ENCODE assay signal across 8 mouse cellular contexts in the genomic region with DNA sequence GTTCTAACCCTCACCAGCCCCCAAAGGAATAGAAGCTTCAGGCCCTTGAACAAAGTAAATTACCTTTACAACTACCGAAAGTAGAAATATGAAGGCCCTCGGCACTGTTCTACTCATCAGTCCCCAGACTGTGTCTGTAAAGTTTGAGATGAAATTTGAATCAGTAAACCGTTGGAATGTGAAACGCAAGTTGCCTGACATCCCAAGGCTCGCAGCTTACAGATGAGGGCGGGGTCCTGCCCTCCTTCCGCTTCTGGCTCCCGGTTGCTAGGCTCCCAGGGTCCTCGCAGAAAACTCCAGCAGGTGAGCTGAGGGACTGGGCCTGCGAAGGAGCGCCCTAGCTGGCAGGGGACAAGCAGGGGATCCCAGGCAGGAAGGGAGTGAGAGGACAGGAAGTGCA. TPM values are rescaled to one million over a fixed set of nuclear protein-coding genes. Genes with fewer than 3 reads are reported as not detected.
A peak's percentile ranks its signal among the peaks of the same experiment; 100 is the strongest.
DNase-seq lines count a peak whose midpoint lies in the region; ATAC-seq lines count a peak whose summit lies in the region.

A gene (plus strand): TSS at position 270 of the 400 bp plus-strand sequence.

- H3K27me3 ChIP-seq in neural tube, embryonic 11.5 days (ENCODE audit: control insufficient read depth, insufficient read depth, low read length), result no peaks in the 10 kb centered on the region
- H3K27me3 ChIP-seq in heart, embryonic 10.5 days (ENCODE audit: insufficient read depth, poor library complexity, severe bottlenecking), result peaks cover 17% of the 10 kb centered on the region

- no peaks in the 10 kb centered on the region for H3K9me3 ChIP-seq in neural tube, embryonic 11.5 days (ENCODE audit: control insufficient read depth, low read length)
- no peaks in the 10 kb centered on the region for H3K9me3 ChIP-seq in heart, embryonic 10.5 days

- peak; percentile 34 for DNase-seq in neural tube, embryonic 11.5 days (ENCODE audit: low spot score)
- DNase-seq in neural tube, embryonic 10.5 days (ENCODE audit: extremely low spot score, low spot score), result no peak
- DNase-seq in cerebellum, postnatal 36 days, result peak; percentile 27 to 30
- DNase-seq in heart, embryonic 10.5 days (ENCODE audit: low spot score), result peak; percentile 79
- peak; percentile 8 to 55 for DNase-seq in kidney, postnatal 25 days
- DNase-seq in spleen, postnatal 10 days (ENCODE audit: low spot score in 2 of 2), result no peak

- H3K27ac ChIP-seq in neural tube, embryonic 11.5 days (ENCODE audit: low read depth, low read length), result no peak within 1 kb of the TSS
- H3K27ac ChIP-seq in heart, embryonic 10.5 days, result peak within 1 kb of the TSS; percentile 63

- peaks cover 10% of the 10 kb centered on the region for H3K36me3 ChIP-seq in neural tube, embryonic 11.5 days (ENCODE audit: control insufficient read depth, insufficient read depth, low read length)
- peaks cover 33% of the 10 kb centered on the region for H3K36me3 ChIP-seq in heart, embryonic 10.5 days

- peak within 1 kb of the TSS; percentile 26 for H3K4me3 ChIP-seq in neural tube, embryonic 11.5 days (ENCODE audit: low read depth, low read length)
- H3K4me3 ChIP-seq in heart, embryonic 10.5 days, result peak within 1 kb of the TSS; percentile 68

- H3K4me1 ChIP-seq in neural tube, embryonic 11.5 days (ENCODE audit: control insufficient read depth, insufficient read depth, low read length), result peaks cover 4% of the 10 kb centered on the region; the same call in 1 of the 2 replicates
- H3K4me1 ChIP-seq in heart, embryonic 10.5 days, result peaks cover 19% of the 10 kb centered on the region

- 2% methylated on average over 11 of the region's 11 CpGs for WGBS in neural tube, embryonic 11.5 days
- WGBS in heart, embryonic 10.5 days, result 5% methylated on average over 11 of the region's 11 CpGs

- peak within 1 kb of the TSS; percentile 63 for H3K4me2 ChIP-seq in neural tube, embryonic 11.5 days (ENCODE audit: low read depth)

- peak within 1 kb of the TSS; percentile 35 for H3K9ac ChIP-seq in neural tube, embryonic 11.5 days (ENCODE audit: low read length)

- peak; percentile 48; the same call in 1 of the 2 replicates for ATAC-seq in neural tube, embryonic 11.5 days (ENCODE audit: insufficient read depth, low FRiP score, low TSS enrichment)
- ATAC-seq in megakaryocyte progenitor cell, adult 5-6 weeks (replicated peaks; ENCODE audit: poor library complexity), result peak; percentile 47
- ATAC-seq in monocyte, adult 5-6 weeks (replicated peaks; ENCODE audit: insufficient number of reproducible peaks, low FRiP score, low TSS enrichment, poor library complexity, severe bottlenecking), result no peak

RNA-seq across cellular contexts. Expression of the gene that starts here (rescaled TPM):
- 0.37 and 0.64 TPM in 2 replicates for polyA plus RNA-seq in neural tube, embryonic 11.5 days (2014; fragmentation: Nextera tagmentation; extraction: Ambion mirVana)
- polyA plus RNA-seq in heart, embryonic 10.5 days (2016; fragmentation: Nextera tagmentation; extraction: Ambion mirVana), result 0.51 and 0.92 TPM in 2 replicates
- total RNA-seq in megakaryocyte progenitor cell, adult 5-6 weeks (2015), result 0.12 TPM in 1 of 2 replicates, not detected in the other
- 0.12 TPM in 1 of 2 replicates, not detected in the other for total RNA-seq in megakaryocyte progenitor cell, adult 5-6 weeks (2017)
- total RNA-seq in monocyte, adult 5-6 weeks (2017), result 0.38 TPM in 1 of 3 replicates, not detected in the others

Comparison
In these comparisons a context has a peak if more than half of its experiments do, and no peak if none do; other contexts are left out.
1. Peak in DNase-seq, ATAC-seq, H3K4me3 ChIP-seq, H3K9ac ChIP-seq and H3K4me2 ChIP-seq in neural tube, embryonic 11.5 days; RNA of the gene not detected or under 1 TPM.
2. Peak in DNase-seq, H3K4me3 ChIP-seq and H3K27ac ChIP-seq in heart, embryonic 10.5 days; RNA of the gene not detected or under 1 TPM.
3. Peak in ATAC-seq in megakaryocyte progenitor cell, adult 5-6 weeks; RNA of the gene not detected or under 1 TPM.
4. DNase-seq: peak in cerebellum, postnatal 36 days (2 of 2) and kidney, postnatal 25 days (2 of 2); none in neural tube, embryonic 10.5 days (single experiment) and spleen, postnatal 10 days (0 of 2).